Mouse (Mus musculus) lung, postnatal 0 days (tissue): ENCODE data around the gene Nnat.

Experiments
- CTCF ChIP-seq: IDR thresholded peaks from 2 replicates; pipeline ENCODE4 v1.5.1; 2016; ENCODE audit warnings: antibody characterized with exemption, mild to moderate bottlenecking
- EP300 ChIP-seq: IDR thresholded peaks from 2 replicates; pipeline ENCODE4 v1.6.1; 2016; ENCODE audit warnings: antibody characterized with exemption, mild to moderate bottlenecking, control low read depth

DNA sequence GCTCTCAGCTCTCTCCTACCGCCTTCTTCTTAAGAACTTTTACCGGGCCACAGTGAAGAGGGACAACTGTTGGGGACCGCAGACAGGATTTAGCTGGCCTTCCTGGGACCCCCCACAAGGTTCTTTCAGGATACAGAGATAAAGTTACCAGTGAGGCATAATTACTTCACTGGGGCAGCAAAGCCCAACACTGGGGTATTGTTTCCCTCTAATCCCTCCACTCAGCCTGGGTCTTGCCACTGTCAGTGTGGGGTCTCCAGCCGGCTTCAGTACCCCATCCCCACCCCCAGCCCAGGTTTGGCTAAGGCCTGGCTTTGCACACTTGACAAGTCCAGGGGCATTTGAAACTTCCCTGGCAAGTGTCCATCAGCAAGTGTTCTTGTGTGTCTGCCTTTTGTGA, 45.5 kb upstream of the Nnat start:
- TF ChIP-seq CTCF (no peak), EP300 (no peak)
